Mouse (Mus musculus) heart, postnatal 0 days (tissue): ENCODE measurements around the gene Farp1.

Source experiments
- CTCF ChIP-seq: IDR thresholded peaks from 2 replicates; pipeline ENCODE4 v1.5.1; 2016; ENCODE audit warnings: antibody characterized with exemption, control low read depth, low read depth
- EP300 ChIP-seq: IDR thresholded peaks from 2 replicates; pipeline ENCODE4 v1.6.1; 2016; ENCODE audit warnings: antibody characterized with exemption, low read depth

DNA sequence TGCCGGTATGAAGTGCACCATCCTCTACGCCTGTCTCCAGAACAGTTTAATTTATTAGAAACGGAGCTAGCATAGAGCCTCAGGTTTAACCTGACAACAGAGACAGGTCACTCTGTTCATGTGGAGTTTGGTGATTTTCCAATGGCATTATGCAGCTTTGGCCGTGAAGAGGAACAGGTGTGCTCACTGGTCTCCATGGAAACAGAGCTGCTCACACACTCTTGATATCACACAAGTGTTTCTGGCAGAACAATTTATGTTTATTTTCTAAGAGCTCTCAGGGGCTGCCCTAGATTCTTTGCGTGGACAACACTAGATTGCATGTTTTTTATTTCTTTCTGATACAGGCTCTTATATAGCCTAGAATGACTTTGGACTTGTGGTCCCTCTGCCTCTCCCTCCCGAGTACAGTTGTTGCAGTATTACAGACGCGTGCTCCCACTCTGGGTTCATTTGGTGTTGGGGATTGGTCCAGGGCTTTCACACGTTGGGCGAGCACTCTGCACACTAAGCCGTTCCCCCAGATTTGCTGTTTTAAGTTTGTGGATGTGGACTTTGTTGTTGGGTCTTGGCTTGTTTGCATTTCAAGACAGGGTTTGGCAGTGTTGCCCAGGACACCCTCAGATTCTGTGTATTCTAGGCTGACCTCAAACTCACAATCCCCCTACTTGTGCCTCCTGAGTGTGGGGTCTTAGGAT, 113.2 kb downstream of the Farp1 start:
- TF ChIP-seq CTCF: no peak
- TF ChIP-seq EP300: no peak
